Mouse (Mus musculus) cerebellum, adult 2 months (tissue): ENCODE results near the gene Ptp4a2.

Experiments used
- CTCF ChIP-seq: fragments of 200-500 bp; IDR thresholded peaks from 2 replicates; pipeline ENCODE4 v1.5.1; 2011; ENCODE audit warnings: low read depth, mild to moderate bottlenecking, control low read depth, low read length, moderate library complexity, borderline replicate concordance; ENCODE audit not compliant: insufficient read depth
- POLR2A ChIP-seq: fragments of 200-500 bp; IDR thresholded peaks from 2 replicates; pipeline ENCODE4 v1.6.1; 2011; ENCODE audit warnings: low read length, control low read depth, borderline replicate concordance; ENCODE audit not compliant: insufficient read depth

DNA sequence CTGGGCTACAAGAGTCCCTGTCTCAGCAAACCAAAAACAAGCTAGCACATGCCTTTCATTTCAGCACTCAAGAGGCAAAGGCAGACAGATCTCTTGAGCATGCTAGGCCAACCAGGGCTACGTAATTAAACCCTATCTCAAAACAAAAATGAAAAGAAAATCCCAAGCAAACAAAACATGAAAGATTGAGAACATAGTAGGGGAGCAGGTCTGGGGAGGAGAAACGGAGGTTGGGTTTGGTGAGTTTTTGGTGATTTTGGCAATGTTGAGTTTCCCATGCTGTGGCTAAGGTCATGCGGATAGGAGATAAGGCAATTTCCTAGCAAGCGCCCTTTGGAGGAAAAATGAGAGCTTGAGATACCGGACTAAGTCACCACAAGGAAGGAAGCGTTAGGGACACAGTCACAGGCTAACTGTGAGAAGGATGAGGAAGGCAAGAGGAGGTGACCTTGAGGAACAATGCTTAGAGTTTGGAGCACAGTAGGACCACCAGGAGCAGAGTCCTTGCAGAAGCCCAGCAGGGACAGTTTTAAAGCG lies 18.3 kb upstream of the Ptp4a2 start:
- TF ChIP-seq CTCF, result no peak
- TF ChIP-seq POLR2A, result no peak
